Mouse (Mus musculus): ENCODE measurements at regions not wholly inside any gene's neighbourhood (a gene's known extent, or its start where the extent isn't known, plus 50 kb on each side); places are given as distances from the start of the nearest gene placed in this dataset.

- Histone ChIP-seq H3K4me1 (ENCODE audit: control insufficient read depth, insufficient read depth, low read length) (peaks cover 3% of the 10 kb centered on the region; the same call in 1 of the 2 replicates), H3K9me3 (replicated peaks; ENCODE audit: control insufficient read depth, low read length) (no peaks in the 10 kb centered on the region), H3K4me3 (replicated peaks; ENCODE audit: low read length) (no peak overlapping the region), H3K9ac (ENCODE audit: low read length) (no peak overlapping the region), H3K36me3 (ENCODE audit: control insufficient read depth, insufficient read depth, low read length) (no peaks in the 10 kb centered on the region), H3K27me3 (ENCODE audit: control insufficient read depth, insufficient read depth, low read length) (no peaks in the 10 kb centered on the region), H3K27ac (ENCODE audit: low read length) (no peak overlapping the region), H3K4me2 (ENCODE audit: low read depth, low read length) (no peak overlapping the region)
- WGBS, result 30% methylated on average over 5 of the region's 5 CpGs
- ATAC-seq (ENCODE audit: insufficient read depth, low FRiP score), result no peak
Observed at GRCm38 (mm10) chr2:61455902-61456301, 122.5 kb upstream of the Tank start.

- Histone ChIP-seq H3K27me3 (ENCODE audit: control insufficient read depth, insufficient read depth, low read length) (no peaks in the 10 kb centered on the region), H3K36me3 (ENCODE audit: control insufficient read depth, insufficient read depth, low read length) (no peaks in the 10 kb centered on the region), H3K9me3 (replicated peaks; ENCODE audit: control insufficient read depth, low read length) (no peaks in the 10 kb centered on the region), H3K4me1 (ENCODE audit: control insufficient read depth, insufficient read depth, low read length) (peaks cover 3% of the 10 kb centered on the region; the same call in 1 of the 2 replicates), H3K4me3 (replicated peaks; ENCODE audit: low read length) (no peak overlapping the region), H3K4me2 (ENCODE audit: low read depth, low read length) (0 out of 2 replicates have a peak overlapping the region, but pooled peaks have one; percentile 62), H3K9ac (ENCODE audit: low read length) (no peak overlapping the region), H3K27ac (ENCODE audit: low read length) (no peak overlapping the region)
- 31% methylated on average over 9 of the region's 9 CpGs for WGBS
- no peak for ATAC-seq (ENCODE audit: insufficient read depth, low FRiP score)
Observed at GRCm38 (mm10) chr2:61454729-61455128, 123.7 kb upstream of the Tank start.

- Histone ChIP-seq H3K4me1 (ENCODE audit: control insufficient read depth, insufficient read depth, low read length) (peaks cover 3% of the 10 kb centered on the region; the same call in 1 of the 2 replicates), H3K4me2 (ENCODE audit: low read depth, low read length) (peak overlapping the region; percentile 62), H3K4me3 (replicated peaks; ENCODE audit: low read length) (peak overlapping the region; percentile 50), H3K27me3 (ENCODE audit: control insufficient read depth, insufficient read depth, low read length) (no peaks in the 10 kb centered on the region), H3K9ac (ENCODE audit: low read length) (peak overlapping the region; percentile 58), H3K9me3 (replicated peaks; ENCODE audit: control insufficient read depth, low read length) (no peaks in the 10 kb centered on the region), H3K27ac (ENCODE audit: low read length) (no peak overlapping the region), H3K36me3 (ENCODE audit: control insufficient read depth, insufficient read depth, low read length) (no peaks in the 10 kb centered on the region)
- no peak for ATAC-seq (ENCODE audit: insufficient read depth, low FRiP score)
- 5% methylated on average over 12 of the region's 12 CpGs for WGBS
Observed at GRCm38 (mm10) chr2:61454311-61454728, 124.1 kb upstream of the Tank start.

DNA sequence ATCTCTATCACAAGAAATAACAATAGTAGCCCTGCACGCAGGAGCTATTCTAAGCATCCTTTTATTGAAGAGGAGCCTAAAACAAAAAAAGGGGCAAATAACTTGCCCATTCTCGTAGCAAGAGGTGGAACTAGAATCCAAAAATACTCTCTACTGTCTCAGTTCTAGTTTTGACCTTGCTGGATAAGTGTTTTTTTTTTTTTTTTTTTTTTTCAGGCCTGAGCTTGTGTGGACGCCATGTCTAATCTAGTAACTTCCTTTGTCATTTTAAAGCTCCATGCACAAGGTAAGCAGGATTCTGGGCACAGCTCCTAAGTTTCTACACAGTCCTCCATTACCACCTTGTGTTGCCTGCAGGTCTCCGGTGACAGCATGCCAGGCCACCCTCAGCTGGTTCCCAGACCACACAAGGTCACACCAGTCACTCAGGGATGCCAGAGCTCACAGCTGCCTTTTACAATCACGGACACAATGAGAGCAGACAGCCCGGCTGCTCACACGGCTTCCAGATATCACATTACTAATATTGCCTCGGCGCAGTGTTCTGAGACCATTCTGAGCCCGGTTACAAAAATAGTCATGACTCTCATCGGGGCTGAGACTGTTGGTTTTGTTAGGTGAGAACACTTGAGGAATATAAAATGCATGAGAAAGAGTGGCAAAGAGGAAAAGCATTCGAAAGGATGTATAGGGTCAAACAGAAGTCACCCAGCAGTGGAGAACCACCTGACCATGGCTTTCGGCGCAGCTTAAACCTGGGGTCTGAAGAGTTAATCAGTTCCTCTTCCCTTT, 124.7 kb upstream of the Tank start:
- peak overlapping the region; percentile 50 for H3K4me3 ChIP-seq (replicated peaks; ENCODE audit: low read length)
- no peaks in the 10 kb centered on the region for H3K9me3 ChIP-seq (replicated peaks; ENCODE audit: control insufficient read depth, low read length)
- 42% methylated on average over 14 of the region's 14 CpGs for WGBS
- H3K36me3 ChIP-seq (ENCODE audit: control insufficient read depth, insufficient read depth, low read length), result no peaks in the 10 kb centered on the region
- peak overlapping the region; percentile 58; the same call in 1 of the 2 replicates for H3K9ac ChIP-seq (ENCODE audit: low read length)
- peaks cover 3% of the 10 kb centered on the region; the same call in 1 of the 2 replicates for H3K4me1 ChIP-seq (ENCODE audit: control insufficient read depth, insufficient read depth, low read length)
- H3K27me3 ChIP-seq (ENCODE audit: control insufficient read depth, insufficient read depth, low read length), result no peaks in the 10 kb centered on the region
- ATAC-seq (ENCODE audit: insufficient read depth, low FRiP score), result no peak
- H3K4me2 ChIP-seq (ENCODE audit: low read depth, low read length), result peak overlapping the region; percentile 62
- no peak overlapping the region for H3K27ac ChIP-seq (ENCODE audit: low read length)

DNA sequence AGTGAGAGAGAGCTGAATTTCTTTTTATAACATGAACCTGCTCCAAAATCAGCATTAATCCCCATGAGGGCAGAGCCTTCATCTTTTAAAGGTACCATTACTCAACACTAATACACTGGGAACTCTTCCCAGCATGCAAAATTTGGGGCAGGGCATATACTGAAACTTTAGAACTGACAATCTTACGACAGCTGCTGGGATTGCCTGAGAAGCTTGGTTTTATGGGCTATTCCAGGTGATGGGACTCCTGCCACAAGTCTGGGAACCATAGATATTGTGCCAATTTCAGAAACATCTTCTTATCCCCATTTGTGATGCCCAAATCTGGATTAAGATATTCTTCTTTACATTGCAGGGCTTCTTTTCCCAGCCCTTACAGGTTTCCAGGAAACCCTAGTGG, 125.8 kb upstream of the Tank start:
- no peaks in the 10 kb centered on the region for H3K9me3 ChIP-seq (replicated peaks; ENCODE audit: control insufficient read depth, low read length)
- H3K27ac ChIP-seq (ENCODE audit: low read length), result no peak overlapping the region
- WGBS, result 89% methylated on average over 1 of the region's 1 CpGs
- H3K9ac ChIP-seq (ENCODE audit: low read length), result no peak overlapping the region
- no peaks in the 10 kb centered on the region for H3K27me3 ChIP-seq (ENCODE audit: control insufficient read depth, insufficient read depth, low read length)
- H3K36me3 ChIP-seq (ENCODE audit: control insufficient read depth, insufficient read depth, low read length), result no peaks in the 10 kb centered on the region
- ATAC-seq (ENCODE audit: insufficient read depth, low FRiP score), result no peak
- no peak overlapping the region for H3K4me3 ChIP-seq (replicated peaks; ENCODE audit: low read length)
- H3K4me2 ChIP-seq (ENCODE audit: low read depth, low read length), result no peak overlapping the region
- peaks cover 3% of the 10 kb centered on the region; the same call in 1 of the 2 replicates for H3K4me1 ChIP-seq (ENCODE audit: control insufficient read depth, insufficient read depth, low read length)

DNA sequence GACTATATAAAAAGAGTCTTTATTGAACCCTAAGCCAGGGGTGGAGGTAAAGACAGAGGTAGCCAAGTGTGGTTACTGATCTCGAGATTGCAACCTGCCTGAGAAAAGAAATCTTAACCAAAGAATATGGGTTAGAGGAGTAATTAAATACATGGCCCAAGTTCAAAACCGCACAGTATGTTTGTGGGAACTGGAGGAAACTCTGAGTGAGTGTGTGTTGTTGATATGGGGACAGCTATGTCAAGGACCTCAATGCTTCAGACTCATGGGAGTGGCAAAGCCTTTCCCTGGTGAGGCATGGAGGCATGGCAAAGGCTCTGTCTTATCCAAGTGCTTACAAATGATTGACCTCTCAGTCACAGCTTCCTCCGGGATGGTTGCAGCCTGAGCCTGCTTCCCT, 127.7 kb upstream of the Tank start:
- ATAC-seq (ENCODE audit: insufficient read depth, low FRiP score), result no peak
- Histone ChIP-seq H3K27me3 (ENCODE audit: control insufficient read depth, insufficient read depth, low read length) (no peaks in the 10 kb centered on the region), H3K4me2 (ENCODE audit: low read depth, low read length) (no peak overlapping the region), H3K9ac (ENCODE audit: low read length) (no peak overlapping the region), H3K27ac (ENCODE audit: low read length) (no peak overlapping the region), H3K9me3 (replicated peaks; ENCODE audit: control insufficient read depth, low read length) (no peaks in the 10 kb centered on the region), H3K4me3 (replicated peaks; ENCODE audit: low read length) (no peak overlapping the region), H3K36me3 (ENCODE audit: control insufficient read depth, insufficient read depth, low read length) (no peaks in the 10 kb centered on the region), H3K4me1 (ENCODE audit: control insufficient read depth, insufficient read depth, low read length) (peaks cover 3% of the 10 kb centered on the region; the same call in 1 of the 2 replicates)
- WGBS, result 72% methylated on average over 3 of the region's 3 CpGs

- ATAC-seq (ENCODE audit: insufficient read depth, low FRiP score), result no peak
- H3K4me3 ChIP-seq (replicated peaks; ENCODE audit: low read length), result no peak overlapping the region
- no peak overlapping the region for H3K27ac ChIP-seq (ENCODE audit: low read length)
- no peaks in the 10 kb centered on the region for H3K36me3 ChIP-seq (ENCODE audit: control insufficient read depth, insufficient read depth, low read length)
- H3K9ac ChIP-seq (ENCODE audit: low read length), result no peak overlapping the region
- H3K27me3 ChIP-seq (ENCODE audit: control insufficient read depth, insufficient read depth, low read length), result no peaks in the 10 kb centered on the region
- no peak overlapping the region for H3K4me2 ChIP-seq (ENCODE audit: low read depth, low read length)
- no peaks in the 10 kb centered on the region for H3K4me1 ChIP-seq (ENCODE audit: control insufficient read depth, insufficient read depth, low read length)
- H3K9me3 ChIP-seq (replicated peaks; ENCODE audit: control insufficient read depth, low read length), result no peaks in the 10 kb centered on the region
- WGBS, result 80% methylated on average over 3 of the region's 3 CpGs
Observed at GRCm38 (mm10) chr2:61436591-61436990, 141.8 kb upstream of the Tank start.

DNA sequence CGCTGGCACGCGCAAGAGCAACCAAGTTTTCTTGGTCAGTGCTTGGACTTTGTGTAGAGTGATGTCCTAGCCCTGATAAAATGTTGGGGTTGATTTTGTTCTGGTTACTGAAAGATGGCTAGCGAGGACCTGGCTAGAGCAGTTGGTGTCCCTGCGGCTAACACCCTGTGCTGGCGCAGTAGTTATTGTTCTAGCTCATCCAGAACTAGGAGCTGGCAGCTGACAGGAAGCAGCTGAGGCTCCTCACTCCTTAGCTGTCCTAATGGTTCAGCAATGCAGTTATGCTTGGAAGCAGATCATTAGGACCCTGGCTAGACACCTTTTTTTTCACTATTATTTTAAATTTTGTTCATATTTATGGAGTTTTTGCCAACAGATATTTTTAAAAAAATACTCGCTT, 170.5 kb upstream of the Tank start:
- no peaks in the 10 kb centered on the region for H3K27me3 ChIP-seq (ENCODE audit: control insufficient read depth, insufficient read depth, low read length)
- ATAC-seq (ENCODE audit: insufficient read depth, low FRiP score), result no peak
- H3K9ac ChIP-seq (ENCODE audit: low read length), result no peak overlapping the region
- H3K4me2 ChIP-seq (ENCODE audit: low read depth, low read length), result no peak overlapping the region
- no peak overlapping the region for H3K4me3 ChIP-seq (replicated peaks; ENCODE audit: low read length)
- H3K4me1 ChIP-seq (ENCODE audit: control insufficient read depth, insufficient read depth, low read length), result no peaks in the 10 kb centered on the region
- 89% methylated on average over 7 of the region's 7 CpGs for WGBS
- no peak overlapping the region for H3K27ac ChIP-seq (ENCODE audit: low read length)
- H3K36me3 ChIP-seq (ENCODE audit: control insufficient read depth, insufficient read depth, low read length), result no peaks in the 10 kb centered on the region
- H3K9me3 ChIP-seq (replicated peaks; ENCODE audit: control insufficient read depth, low read length), result no peaks in the 10 kb centered on the region

- no peaks in the 10 kb centered on the region for H3K9me3 ChIP-seq (replicated peaks; ENCODE audit: control insufficient read depth, low read length)
- no peak overlapping the region for H3K4me2 ChIP-seq (ENCODE audit: low read depth, low read length)
- H3K27ac ChIP-seq (ENCODE audit: low read length), result no peak overlapping the region
- 75% methylated on average over 8 of the region's 8 CpGs for WGBS
- H3K9ac ChIP-seq (ENCODE audit: low read length), result no peak overlapping the region
- H3K27me3 ChIP-seq (ENCODE audit: control insufficient read depth, insufficient read depth, low read length), result no peaks in the 10 kb centered on the region
- peaks cover 4% of the 10 kb centered on the region for H3K4me1 ChIP-seq (ENCODE audit: control insufficient read depth, insufficient read depth, low read length)
- no peak overlapping the region for H3K4me3 ChIP-seq (replicated peaks; ENCODE audit: low read length)
- ATAC-seq (ENCODE audit: insufficient read depth, low FRiP score), result no peak
- no peaks in the 10 kb centered on the region for H3K36me3 ChIP-seq (ENCODE audit: control insufficient read depth, insufficient read depth, low read length)
Observed at GRCm38 (mm10) chr2:61406104-61406751, 172.2 kb upstream of the Tank start.
